Mouse (Mus musculus): ENCODE measurements at regions not wholly inside any gene's neighbourhood (a gene's known extent, or its start where the extent isn't known, plus 50 kb on each side); places are given as distances from the start of the nearest gene placed in this dataset.

DNA sequence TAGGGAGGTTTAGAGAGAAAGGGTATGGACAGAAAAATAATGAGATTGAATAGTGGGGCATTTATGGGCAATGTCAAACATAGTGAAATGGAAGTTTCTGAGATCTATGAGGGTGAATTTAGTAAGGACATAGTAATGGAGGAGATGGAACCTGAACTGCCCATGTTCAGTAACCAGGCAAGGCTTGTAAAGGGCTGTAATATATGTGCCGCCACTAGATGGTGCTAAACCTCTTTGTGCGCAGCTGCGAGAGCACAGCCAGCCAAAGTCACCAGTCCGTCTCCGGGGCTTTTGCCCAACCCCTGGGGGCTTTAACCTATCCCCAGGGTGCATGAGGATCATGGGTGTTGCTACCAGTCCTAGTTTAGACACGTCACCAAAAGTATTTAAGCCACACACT lies 77.7 kb upstream of the Vmn2r25 start:
- peak; percentile 12 for DNase-seq

DNA sequence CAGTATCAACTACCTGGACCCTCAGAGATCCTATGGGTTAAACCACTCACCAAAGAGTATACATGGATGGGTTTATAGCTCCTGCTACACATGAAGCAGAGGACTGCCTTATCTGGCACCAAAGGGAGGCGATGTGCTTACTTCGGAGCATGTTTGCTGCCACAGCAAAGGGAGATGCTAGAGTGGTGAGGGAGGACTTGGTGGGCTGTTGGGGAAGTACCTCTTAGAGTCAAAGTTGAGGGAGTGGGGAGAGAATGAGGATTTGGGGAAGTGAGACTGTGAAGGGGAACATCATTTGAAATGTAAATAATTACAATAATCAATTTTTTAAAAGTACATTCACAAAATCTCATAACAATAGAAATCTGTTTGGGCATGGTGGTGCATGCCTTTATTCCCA lies 84.7 kb upstream of the Vmn2r25 start:
- DNase-seq, result no peak

DNA sequence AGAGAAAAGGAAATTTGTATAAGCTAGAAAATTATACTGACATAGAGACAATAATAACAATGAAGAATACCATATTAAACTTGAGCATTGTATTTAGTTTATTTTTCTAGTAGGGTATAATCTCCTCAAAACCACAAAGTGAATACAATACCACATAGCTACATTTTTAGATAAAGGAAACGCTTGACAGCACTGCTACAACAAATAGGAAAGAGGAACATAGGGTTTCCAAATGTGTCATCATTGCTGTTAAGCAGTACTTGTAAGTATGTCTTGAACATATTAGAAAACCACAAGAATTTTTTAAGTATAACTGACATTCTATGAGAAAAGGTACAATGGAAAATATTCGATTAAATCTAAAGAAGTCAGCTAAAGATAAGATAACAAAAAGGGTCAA lies 63.0 kb upstream of the Vmn2r26 start:
- no peak for DNase-seq

DNA sequence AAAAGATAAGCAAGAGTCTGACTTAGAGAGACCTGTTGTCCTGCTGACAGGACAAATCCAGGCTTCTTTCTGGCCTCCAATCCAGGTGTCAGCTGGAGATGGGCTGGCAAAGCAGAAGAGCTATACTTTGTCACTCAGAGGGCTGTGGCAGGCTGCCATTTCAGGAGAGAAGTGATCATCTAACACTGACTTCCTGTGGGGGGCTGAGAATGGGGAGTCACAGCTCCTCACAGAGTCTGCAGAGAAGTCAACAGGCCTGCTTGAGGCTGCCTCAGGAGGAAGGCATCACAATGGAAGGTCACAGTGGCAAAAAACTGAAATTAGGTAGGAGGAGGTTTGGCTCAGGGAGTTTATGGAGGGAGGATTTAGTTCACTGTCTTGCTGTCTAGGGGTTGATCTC lies 53.2 kb upstream of the Vmn2r26 start:
- DNase-seq, result no peak

All from cerebellum, adult 8-10 months (tissue).